Mouse (Mus musculus): ENCODE measurements at regions not wholly inside any gene's neighbourhood (a gene's known extent, or its start where the extent isn't known, plus 50 kb on each side); places are given as distances from the start of the nearest gene placed in this dataset.

DNA sequence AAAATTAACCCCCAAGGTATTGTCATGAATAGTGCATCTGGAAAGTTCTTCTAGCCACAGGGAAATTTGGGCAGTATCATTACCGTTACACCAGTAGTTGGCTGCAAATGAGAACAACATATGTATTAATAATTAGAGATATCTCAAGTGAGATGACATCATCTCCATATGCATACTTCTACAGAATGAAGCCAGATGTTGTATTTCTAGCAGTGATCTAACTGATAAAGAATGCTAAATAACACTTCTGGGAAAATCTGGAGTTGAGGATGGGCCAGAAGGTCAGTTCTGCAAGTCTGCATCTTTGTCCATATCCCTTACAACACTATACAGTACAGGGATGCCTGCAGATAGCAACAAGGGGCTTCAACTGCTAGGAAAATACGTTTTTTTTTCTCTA is 702.7 kb downstream of the Epm2a start:
- no peak for ATAC-seq (replicated peaks; ENCODE audit: low read depth, poor library complexity, severe bottlenecking)

DNA sequence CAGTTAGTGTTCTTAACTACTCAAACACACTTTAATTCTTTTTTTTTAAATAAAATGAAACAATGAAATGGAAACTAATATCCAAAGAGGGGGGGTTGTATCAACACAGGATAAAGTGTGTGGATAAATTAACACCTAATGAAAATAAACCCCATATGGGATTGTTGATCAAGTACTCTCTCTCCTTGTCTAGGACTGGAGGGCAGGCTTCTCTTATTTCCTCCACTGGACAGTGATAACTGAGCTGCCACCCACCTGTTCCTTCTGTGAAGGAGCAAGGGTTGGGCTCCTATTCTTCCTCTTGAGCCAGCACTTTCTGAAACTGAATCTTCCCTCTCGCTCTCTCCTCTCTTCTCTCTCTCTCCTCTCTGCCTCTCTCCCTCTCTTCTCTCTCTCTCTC is 716.5 kb downstream of the Epm2a start:
- no peak for ATAC-seq (replicated peaks; ENCODE audit: low read depth, poor library complexity, severe bottlenecking)

DNA sequence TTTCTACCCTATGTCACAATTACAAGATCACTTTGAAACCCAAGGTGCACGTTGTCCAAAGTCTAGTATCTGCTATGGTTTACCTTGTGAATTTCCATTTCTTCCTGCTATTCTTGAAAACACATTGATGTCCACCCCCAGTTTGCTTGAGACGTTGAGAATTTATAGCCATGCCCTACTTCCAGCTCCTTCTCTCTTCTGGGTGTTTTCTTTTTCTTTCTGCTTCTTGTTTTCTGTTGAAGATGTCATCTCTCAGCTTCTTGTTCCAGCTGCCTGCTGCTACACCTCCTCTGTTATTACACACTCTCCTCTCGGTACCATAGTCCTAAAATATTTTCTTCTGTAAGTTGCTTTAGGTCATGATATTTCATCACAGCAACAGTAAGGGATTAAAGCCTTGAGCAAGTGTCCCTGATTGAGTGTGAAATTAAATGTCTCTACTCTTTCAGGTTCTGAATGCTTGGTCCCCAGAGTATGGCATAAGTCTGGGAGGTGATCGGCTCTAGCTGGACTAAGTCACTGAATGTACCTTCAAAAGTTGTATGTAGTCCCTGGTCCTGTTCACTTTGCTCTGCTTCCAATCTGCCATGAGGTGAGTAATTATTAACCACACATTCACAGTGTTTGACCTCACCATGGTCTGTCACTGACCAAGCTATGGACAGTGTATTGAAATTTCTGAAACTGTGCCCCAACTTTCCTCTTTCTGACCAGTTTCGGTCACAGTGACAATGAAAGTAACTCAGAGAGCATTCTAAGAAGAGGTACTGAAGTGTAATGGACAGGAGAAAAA is 718.1 kb downstream of the Epm2a start:
- ATAC-seq (replicated peaks; ENCODE audit: low read depth, poor library complexity, severe bottlenecking), result no peak

DNA sequence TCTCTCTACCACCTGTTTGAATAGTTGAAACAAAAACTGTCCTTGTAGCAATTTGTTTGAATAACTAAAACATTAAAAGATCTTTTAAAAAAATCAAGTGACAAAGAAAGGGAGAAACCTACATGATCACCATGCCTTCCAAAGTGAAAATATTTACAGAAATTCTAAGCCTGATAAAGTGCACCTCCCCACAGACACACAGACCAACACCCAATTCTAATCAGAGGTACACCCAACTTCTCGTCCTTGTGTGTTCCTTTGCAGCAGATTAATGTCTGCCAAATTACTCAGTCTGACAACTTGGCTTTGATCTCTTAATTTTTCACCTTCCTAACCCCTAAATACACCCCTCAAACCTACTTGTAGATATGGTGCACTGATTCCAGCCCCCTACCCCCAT is 719.1 kb downstream of the Epm2a start:
- no peak for ATAC-seq (replicated peaks; ENCODE audit: low read depth, poor library complexity, severe bottlenecking)

DNA sequence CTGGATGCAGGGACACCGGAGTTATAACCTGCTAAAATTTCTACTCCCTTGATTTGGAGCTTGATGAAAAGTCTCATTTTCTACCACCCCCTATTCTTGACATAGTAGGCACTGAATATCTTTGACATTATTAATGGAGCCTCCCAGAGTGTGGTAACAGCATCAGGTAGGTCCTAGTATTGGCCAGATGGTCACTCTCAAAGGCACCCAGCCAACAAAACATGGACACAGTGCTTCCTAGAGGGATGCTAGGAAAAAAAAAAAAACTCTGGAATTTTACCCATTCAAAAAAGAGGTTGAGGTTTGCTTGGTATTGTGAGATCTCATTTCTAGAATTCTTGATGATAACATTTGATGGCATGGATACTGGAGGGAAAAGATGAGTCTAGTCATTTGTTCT is 740.8 kb downstream of the Epm2a start:
- ATAC-seq (replicated peaks; ENCODE audit: low read depth, poor library complexity, severe bottlenecking), result no peak

DNA sequence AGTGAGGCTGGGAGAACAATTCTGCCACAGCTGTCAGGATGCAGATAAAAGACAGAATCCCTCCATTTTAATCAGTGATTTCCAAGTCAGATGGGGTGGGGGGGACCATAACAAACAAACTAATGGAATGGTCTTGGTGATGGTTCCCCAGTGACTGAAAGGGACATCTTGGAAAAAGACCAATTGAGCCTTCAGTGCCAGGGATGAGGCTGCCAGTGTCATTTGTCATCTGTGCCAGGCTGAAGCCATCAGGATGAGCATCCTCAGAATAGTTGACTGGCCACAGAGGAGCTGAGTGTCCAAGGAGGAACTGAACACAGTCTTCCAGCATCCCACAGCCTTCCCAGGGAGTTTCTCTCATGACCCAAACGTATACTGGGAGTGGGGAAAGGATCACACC is 749.3 kb downstream of the Epm2a start:
- no peak for ATAC-seq (replicated peaks; ENCODE audit: low read depth, poor library complexity, severe bottlenecking)

DNA sequence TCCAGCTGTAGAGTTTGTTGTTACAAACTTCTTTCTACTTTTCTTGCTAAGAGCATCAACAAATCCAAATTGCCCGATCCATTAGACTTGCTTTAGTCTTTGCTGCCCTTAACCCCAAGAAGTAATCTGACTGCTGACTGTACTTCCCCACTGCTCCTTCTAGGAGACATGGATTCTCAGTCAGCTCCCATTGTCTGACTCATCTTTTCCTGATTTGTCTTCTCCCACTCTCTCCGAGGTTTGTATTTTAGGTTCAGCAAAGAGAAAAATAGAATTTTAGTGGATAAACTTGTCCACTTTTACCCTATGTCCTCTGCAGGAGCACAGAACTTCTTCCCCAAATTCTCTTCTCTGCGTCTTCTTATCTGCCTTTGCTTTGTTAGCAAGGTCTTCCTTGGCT is 753.5 kb downstream of the Epm2a start:
- no peak for ATAC-seq (replicated peaks; ENCODE audit: low read depth, poor library complexity, severe bottlenecking)

DNA sequence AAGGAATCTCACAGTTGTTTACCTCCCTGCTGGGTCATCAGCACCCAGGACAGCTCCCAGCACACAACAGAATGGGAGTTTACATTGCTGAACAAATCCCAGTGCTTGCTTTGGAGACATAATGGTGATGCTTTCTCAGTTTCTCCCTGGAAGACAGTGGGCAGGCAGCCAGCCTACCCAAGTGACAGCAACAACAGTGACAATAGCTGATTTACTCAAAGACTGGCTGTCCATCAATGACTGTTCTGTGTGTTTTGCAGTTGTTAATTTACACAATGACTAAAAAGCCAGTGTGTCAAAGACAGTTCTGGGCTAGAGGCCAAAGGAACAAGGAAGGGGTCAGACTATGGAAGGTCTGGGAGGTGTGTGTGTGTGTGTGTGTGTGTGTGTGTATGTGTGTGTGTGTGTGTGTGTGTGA is 762.2 kb downstream of the Utrn start:
- ATAC-seq (replicated peaks; ENCODE audit: low read depth, poor library complexity, severe bottlenecking), result no peak

DNA sequence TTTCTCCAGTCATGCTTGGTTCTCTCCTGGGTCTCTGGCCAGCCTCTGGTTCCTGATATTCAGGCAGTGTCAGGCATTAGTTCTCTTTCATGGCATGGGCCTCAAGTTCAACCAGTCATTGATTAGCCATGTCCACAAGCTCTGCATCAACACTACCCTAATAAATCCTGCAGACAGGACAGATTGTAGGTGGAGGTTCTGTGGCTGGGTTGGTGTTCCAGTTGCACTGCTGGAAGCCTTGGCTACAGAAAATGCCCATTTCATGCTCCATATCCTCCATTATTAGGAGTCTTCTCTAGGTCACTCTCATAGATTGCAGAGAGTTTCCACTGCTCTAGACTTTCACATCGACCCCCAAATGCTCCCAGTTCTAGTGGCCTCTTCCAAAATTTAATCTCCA is 757.4 kb downstream of the Utrn start:
- no peak for ATAC-seq (replicated peaks; ENCODE audit: low read depth, poor library complexity, severe bottlenecking)

DNA sequence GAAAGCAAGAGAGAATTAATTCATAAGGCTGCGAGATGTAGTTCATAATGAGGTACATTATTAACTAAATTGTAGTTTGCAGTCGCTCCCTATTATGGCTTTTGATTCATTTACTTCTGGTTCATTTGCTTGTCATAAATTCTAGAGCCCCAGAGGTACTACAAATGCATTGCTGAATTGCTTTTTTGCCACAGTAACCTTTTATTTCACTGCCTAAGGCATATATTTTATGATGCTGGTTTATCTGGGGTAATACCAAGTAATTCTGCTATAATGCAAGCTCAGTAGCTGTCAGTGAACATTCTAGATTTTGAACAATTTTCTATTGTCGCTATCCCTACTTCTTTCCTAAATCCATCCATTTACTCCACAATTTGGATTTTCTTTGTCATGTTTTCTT is 753.4 kb downstream of the Utrn start:
- no peak for ATAC-seq (replicated peaks; ENCODE audit: low read depth, poor library complexity, severe bottlenecking)

DNA sequence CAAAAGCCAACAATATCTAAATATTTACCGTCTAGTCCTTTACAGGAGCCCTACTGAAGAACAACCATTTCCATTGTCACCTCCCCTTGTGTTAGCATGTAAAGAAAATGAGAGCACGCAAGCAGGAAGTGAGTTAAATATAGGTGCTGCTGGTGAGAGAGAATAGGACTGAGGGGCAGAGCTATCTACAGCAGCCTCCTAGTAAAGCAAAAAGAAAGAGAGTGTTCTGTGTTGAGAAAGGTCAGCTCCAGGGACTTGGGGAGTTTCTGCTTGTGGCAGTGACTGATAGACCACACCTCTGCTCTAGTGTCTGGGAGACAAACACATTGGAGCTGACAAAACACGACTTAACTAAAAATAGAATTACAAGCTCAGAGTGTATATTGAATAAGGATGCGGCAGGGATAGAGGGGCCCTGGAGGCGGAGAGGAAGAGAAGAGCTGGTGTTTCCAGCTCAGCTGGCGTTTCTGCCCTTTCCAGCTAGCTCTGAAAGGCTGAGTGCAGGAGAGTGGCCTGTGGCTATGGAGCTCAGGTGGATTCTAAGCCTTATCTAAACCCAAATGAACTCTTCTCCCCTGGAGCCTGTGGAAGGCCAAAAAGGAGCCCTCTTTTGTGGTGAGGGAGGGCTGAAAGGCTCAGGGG is 752.4 kb downstream of the Utrn start:
- ATAC-seq (replicated peaks; ENCODE audit: low read depth, poor library complexity, severe bottlenecking), result no peak

DNA sequence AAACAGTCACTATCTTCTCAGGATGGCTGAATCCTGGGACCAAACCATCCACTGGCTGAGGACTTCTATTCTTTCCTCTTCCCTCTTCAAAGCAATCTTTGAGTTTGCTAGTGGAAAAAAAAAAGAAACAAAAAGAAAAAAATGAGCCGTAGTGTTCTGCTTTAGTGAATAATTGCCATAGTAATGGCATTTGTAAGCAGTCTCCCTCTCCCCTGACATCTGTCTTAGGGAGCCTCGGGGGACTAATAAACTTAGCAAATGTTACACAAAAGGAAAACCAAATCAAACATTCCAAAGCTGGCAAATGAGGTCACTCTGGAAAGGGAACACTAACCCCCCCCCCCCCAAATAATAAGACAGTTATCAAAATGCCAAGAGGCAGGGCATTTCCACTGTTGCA is 744.9 kb downstream of the Utrn start:
- no peak for ATAC-seq (replicated peaks; ENCODE audit: low read depth, poor library complexity, severe bottlenecking)

DNA sequence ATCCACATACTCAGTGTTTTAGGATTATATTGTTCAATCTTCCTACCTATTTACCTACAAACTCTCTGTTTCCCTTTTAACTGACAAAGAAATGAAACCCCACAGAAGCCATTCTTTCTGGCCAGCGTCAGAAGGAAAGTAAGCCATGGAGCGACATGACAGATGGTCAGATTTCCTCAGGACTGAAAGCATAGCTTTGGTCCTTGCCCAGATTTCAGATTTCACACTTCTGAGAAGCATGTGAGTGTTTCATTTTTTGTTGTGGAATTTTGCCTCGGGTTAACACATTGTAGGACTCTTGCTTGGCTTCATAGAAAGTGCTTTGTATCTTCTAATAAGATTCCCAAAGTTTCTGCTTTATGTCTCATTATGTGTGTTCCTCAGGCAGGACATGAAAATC is 739.7 kb downstream of the Utrn start:
- ATAC-seq (replicated peaks; ENCODE audit: low read depth, poor library complexity, severe bottlenecking), result no peak

DNA sequence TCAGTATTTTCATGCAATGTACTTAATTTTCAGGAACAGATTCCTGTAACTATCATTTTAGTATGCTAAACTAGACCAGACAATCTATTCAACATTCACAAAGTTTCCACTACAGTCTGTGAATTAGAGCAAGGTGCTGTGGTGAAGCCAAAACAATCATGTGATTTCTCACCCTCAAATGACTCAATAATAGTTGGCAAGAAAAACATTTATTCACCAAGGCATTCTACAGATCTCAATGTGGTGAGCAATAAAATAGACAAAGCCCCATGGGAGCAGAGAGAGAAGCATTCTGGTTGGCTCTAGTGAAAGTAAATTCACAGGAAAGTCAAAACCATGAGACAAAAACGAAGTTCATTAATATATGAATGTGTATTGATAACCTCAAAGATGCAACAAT is 724.5 kb downstream of the Utrn start:
- ATAC-seq (replicated peaks; ENCODE audit: low read depth, poor library complexity, severe bottlenecking), result no peak

DNA sequence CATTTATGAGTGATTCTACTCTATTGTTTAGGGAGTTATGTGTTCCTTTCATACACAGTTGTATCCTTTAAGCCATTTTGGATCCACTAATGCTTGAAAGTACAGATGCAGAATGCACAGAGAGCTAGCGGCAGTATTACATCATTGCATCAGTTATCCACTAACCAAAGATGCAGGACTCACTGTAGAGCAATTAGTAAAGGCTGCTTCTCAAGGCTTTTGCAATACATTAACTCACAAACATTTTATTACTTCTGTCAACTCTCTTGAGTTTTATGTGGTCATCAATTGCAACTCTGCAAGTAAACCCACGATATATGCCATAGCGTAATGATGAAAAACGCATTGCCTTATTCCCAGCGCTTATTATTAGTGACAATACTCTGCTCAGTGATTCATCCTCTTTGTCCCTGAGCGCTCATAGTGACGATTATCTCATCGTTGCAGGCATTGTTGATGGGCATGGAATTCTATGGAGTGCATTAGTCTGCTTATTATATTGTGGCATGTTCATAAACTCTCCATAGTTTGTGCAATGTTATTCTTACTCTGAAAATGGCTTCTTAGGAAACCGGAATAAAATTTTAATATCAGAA is 722.1 kb downstream of the Utrn start:
- ATAC-seq (replicated peaks; ENCODE audit: low read depth, poor library complexity, severe bottlenecking), result no peak

DNA sequence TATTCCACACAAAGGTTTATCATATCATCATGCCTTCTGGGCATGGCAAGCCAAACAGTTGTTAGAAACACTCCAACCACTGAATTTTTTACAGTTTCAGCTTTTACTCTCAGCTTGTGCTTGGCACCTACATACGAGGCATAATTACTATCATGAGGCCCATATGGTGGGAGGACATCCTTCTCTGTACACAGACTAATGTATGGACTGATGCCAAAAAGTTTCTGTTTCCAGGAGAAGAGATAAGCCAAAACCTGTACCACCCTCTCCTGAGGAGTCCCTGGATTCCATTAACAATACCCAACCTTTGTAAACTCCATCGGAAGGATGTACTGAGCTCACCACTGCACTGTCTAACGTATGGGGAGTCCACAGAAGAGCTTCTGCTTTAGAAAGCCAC is 698.9 kb downstream of the Utrn start:
- ATAC-seq (replicated peaks; ENCODE audit: low read depth, poor library complexity, severe bottlenecking), result no peak

DNA sequence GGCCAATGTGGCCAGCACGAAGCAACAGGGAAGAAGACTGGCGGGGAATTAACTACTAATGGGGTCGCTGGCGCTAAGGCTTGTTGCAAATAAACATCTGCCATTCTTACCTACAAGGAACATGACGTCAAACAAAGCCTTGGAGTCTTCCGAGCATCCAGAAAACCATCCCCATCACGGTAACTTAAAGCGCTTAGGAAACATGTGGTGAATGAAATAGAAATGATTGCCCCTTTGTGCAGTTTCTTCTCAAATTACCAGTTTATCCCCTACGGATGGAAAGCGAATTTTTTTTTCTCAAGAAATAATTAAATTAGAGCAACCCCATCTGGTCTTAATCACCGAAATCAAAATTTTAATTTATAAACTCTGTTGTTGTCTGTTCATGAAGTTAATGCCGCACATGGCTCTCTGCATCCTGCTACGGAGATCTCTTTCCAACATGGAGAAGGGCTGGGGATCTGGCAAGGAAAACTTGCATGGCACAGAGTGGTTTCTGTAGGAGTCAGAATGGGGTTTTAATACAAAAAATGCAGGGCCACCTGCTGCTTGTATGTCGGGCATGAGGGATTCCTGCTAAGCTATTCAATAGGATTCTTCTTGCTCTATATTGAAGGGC is 694.9 kb downstream of the Utrn start:
- ATAC-seq (replicated peaks; ENCODE audit: low read depth, poor library complexity, severe bottlenecking), result no peak

DNA sequence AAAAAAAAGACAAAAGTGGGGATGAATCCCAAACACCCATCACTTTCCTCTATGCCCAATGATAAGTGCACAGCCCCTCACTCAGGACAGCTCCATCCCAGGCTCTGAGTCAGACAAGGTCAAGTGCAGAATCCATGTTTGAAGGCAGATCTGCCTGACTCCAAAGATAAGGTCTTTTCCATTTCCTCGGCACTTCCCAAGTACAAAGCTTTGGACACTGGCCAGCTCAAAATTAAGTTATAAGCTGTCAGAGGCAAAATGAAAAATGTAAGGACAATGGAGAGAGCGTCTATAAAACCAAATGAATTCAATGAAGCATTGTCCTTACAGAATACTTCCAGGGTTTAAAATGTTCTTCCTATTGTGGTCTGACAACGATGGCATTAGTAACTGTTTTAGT is 694.0 kb downstream of the Utrn start:
- no peak for ATAC-seq (replicated peaks; ENCODE audit: low read depth, poor library complexity, severe bottlenecking)

DNA sequence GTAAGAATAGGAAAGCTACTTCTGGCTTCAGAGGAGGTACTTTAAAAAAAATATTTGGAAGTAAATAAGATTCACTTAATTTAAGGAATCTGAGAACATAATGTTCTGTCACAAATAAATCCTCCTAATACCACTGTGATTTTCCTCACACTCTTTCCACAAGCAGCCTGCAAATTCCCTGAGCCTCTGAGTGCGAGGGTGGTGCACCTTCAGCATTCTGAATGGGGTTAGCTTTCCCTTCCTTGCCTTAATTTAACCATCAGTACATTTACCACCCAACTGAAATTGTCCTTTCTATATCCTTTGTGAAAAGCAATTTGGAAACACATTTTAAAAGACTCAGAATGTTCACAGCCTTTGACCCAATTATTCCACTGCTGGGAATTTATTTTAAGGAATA is 691.7 kb downstream of the Utrn start:
- ATAC-seq (replicated peaks; ENCODE audit: low read depth, poor library complexity, severe bottlenecking), result no peak

DNA sequence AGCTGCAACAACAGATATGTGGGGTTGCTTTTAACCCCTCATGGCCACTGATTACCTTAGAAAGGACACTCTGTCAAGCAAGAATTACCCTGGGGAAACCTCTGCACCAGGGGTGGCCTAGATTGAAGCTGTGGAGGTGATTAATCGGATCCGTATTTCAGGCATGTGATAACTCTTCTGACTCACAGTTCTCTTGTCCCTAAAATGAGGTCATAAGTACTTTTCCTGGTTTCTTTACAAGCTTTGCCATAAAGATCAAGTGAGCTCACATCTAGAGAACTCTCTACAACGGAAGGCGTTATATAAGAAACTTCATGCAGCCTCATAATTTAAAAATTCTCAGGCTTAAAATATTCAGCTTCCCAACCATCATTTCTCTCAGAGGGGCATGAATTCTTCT is 688.2 kb downstream of the Utrn start:
- ATAC-seq (replicated peaks; ENCODE audit: low read depth, poor library complexity, severe bottlenecking), result no peak

DNA sequence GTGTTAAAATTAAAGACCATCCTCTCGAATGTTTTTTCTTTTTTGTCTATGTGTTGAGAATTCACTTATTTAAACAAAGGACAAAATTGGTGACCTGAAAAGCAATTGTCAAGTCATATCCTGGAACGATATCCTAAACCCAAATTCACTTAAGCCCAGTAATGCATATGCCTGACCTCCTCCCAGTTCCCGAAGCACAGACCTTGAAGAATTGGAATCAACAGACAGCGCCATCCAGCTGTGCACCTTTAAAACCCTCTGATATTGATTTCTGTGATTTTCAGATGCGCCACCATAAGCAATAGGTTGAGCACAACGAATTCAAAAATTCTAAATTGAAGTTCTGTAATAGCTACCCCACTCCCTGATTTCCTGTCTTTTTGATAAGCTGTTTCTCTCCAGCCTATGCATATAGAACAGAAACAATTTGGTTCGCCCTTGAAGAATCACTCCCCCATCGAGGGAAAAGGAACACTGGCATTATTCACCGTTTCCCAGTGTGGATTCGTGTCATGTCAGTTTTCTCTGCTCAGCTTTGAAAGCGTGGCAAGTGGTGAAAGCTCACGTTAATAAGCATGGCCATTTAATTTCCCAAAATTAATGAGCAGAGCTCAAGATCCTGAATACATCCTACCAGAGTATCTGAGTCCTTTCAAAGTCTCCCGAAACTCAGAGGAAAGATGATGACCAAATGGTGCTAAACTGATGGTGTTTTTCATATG is 682.1 kb downstream of the Utrn start:
- ATAC-seq (replicated peaks; ENCODE audit: low read depth, poor library complexity, severe bottlenecking), result no peak
